13 mouse cellular contexts compared by ENCODE assay signal in the genomic region with DNA sequence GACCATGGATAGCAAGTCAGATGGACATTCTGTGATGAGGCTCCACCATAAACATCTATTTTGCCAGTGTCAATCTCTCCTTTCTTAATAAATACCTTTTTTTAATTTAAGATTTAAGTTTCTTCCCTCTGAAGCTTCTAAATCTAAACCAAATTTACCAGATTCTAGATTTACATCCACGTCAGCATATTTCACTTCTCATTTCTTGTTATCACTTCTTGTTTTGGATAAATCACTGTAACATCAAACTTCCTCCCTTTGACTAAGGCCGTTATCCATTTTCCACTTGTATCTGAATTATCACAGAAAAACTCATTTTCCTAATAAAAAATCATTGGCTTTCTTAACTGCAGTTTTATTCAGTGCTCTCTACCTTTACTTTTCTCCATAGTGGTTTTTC.
"Had no signal": no experiment of that assay in that cellular context is flagged by ENCODE, and none has a peak within 500 bp of the region (broad histone marks: within the 10 kb centered on the region; RNA-seq: fewer than 3 reads in every experiment).

No protein-coding gene starts in this region.

- ATAC-seq: intestine, embryonic 16.5 days; lung, postnatal 0 days had no signal

- H3K9me3 ChIP-seq: kidney, embryonic 15.5 days; limb, embryonic 12.5 days; midbrain, embryonic 12.5 days had no signal

- H3K27ac ChIP-seq: kidney, embryonic 15.5 days; limb, embryonic 12.5 days; liver, embryonic 14.5 days; midbrain, embryonic 12.5 days had no signal

- H3K4me2 ChIP-seq: kidney, embryonic 15.5 days; limb, embryonic 12.5 days; midbrain, embryonic 12.5 days had no signal

- H3K4me1 ChIP-seq: kidney, embryonic 15.5 days; limb, embryonic 12.5 days; midbrain, embryonic 12.5 days had no signal

- H3K27me3 ChIP-seq: kidney, embryonic 15.5 days; limb, embryonic 12.5 days; midbrain, embryonic 12.5 days had no signal

- H3K4me3 ChIP-seq: kidney, embryonic 15.5 days; limb, embryonic 12.5 days; midbrain, embryonic 12.5 days had no signal

- H3K9ac ChIP-seq: kidney, embryonic 15.5 days; limb, embryonic 12.5 days; liver, embryonic 14.5 days; midbrain, embryonic 12.5 days had no signal

- DNase-seq: kidney, adult 2 months; kidney, postnatal 14 days; liver; lung, adult 2 months; lung, postnatal 36 days; spleen, adult 18-20 months; thymus, postnatal 36 days had no signal

- H3K36me3 ChIP-seq: kidney, embryonic 15.5 days; limb, embryonic 12.5 days; midbrain, embryonic 12.5 days had no signal
